Mouse (Mus musculus) ES-CJ7 (cell line): Measurements from ENCODE around the gene Uhrf1bp1l.
A peak's percentile ranks its signal among the peaks of the same experiment; 100 is the strongest.
"Not testable (repeated sequence)": the region's sequence is repeated elsewhere in the genome, so short reads cannot be mapped to it uniquely, and the experiment has no call there.

ENCODE experiments used
- DNase-seq: peaks from one replicate; pipeline ENCODE4 v3.0.0; 2011; ENCODE audit warnings: low read depth, low spot score

The Uhrf1bp1l gene

GRCm38 (mm10) chr10:89744871-89745665 is at the start of gene Uhrf1bp1l:
Gene Uhrf1bp1l (plus strand): TSS chr10:89744991.
- DNase-seq, result peak; percentile 89

GRCm38 (mm10) chr10:89695194-89695911 is 49.4 kb upstream of the Uhrf1bp1l start:
- no peak for DNase-seq

GRCm38 (mm10) chr10:89696270-89696669 is 48.5 kb upstream of the Uhrf1bp1l start:
- DNase-seq, result not testable (repeated sequence)

GRCm38 (mm10) chr10:89697956-89698355 is 46.8 kb upstream of the Uhrf1bp1l start:
- DNase-seq, result no peak

- peak; percentile 39 for DNase-seq
Measured at GRCm38 (mm10) chr10:89703042-89703441, 41.7 kb upstream of the Uhrf1bp1l start.

- DNase-seq, result no peak
Measured at GRCm38 (mm10) chr10:89707397-89707796, 37.4 kb upstream of the Uhrf1bp1l start.

- peak; percentile 48 for DNase-seq
Measured at GRCm38 (mm10) chr10:89708720-89709119, 36.1 kb upstream of the Uhrf1bp1l start.

- DNase-seq, result no peak
Measured at GRCm38 (mm10) chr10:89714910-89715309, 29.9 kb upstream of the Uhrf1bp1l start.

GRCm38 (mm10) chr10:89720252-89720651 is 24.5 kb upstream of the Uhrf1bp1l start:
- DNase-seq, result no peak

- DNase-seq, result no peak
Measured at GRCm38 (mm10) chr10:89720796-89721195, 24.0 kb upstream of the Uhrf1bp1l start.

- DNase-seq, result no peak
Measured at GRCm38 (mm10) chr10:89722247-89723195, 22.3 kb upstream of the Uhrf1bp1l start.

- no peak for DNase-seq
Measured at GRCm38 (mm10) chr10:89730386-89730785, 14.4 kb upstream of the Uhrf1bp1l start.

- peak; percentile 60 for DNase-seq
Measured at GRCm38 (mm10) chr10:89731341-89731740, 13.4 kb upstream of the Uhrf1bp1l start.

- DNase-seq, result peak; percentile 95
Measured at GRCm38 (mm10) chr10:89732001-89732794, 12.6 kb upstream of the Uhrf1bp1l start, which contains the start of gene Actr6. Gene Actr6 (minus strand): TSS chr10:89732295.

- no peak for DNase-seq
Measured at GRCm38 (mm10) chr10:89737092-89737491, 7.7 kb upstream of the Uhrf1bp1l start.

GRCm38 (mm10) chr10:89737887-89738286 is 6.9 kb upstream of the Uhrf1bp1l start:
- DNase-seq, result no peak

- DNase-seq, result no peak
Measured at GRCm38 (mm10) chr10:89738395-89738794, 6.4 kb upstream of the Uhrf1bp1l start.

GRCm38 (mm10) chr10:89739703-89740102 is 5.1 kb upstream of the Uhrf1bp1l start:
- DNase-seq, result peak; percentile 49

- DNase-seq, result no peak
Measured at GRCm38 (mm10) chr10:89740995-89741394, 3.8 kb upstream of the Uhrf1bp1l start.

GRCm38 (mm10) chr10:89743266-89743665 is 1.5 kb upstream of the Uhrf1bp1l start:
- no peak for DNase-seq

- no peak for DNase-seq
Measured at GRCm38 (mm10) chr10:89744341-89744740, 450 bp upstream of the Uhrf1bp1l start.
